Mouse (Mus musculus) spleen, embryonic (tissue): Measurements from ENCODE around the gene Fam185a.

Source experiments
- CTCF ChIA-PET: fragments of 350-600 bp; sonication (Branson Sonifier 250); formaldehyde crosslinking; loops from one replicate; lab custom pipeline; 2022; lab: Charles Lee

The Fam185a gene

GRCm38 (mm10) chr5:21492213-21492612 lies 67.5 kb downstream of the Fam185a start:
- CTCF ChIA-PET: no interaction called here

GRCm38 (mm10) chr5:21493294-21493999 lies 68.7 kb downstream of the Fam185a start:
- CTCF ChIA-PET: no interaction called here

- CTCF ChIA-PET: no interaction called here
These were observed 70.0 kb downstream of the Fam185a start for GRCm38 (mm10) chr5:21494781-21495180.

DNA sequence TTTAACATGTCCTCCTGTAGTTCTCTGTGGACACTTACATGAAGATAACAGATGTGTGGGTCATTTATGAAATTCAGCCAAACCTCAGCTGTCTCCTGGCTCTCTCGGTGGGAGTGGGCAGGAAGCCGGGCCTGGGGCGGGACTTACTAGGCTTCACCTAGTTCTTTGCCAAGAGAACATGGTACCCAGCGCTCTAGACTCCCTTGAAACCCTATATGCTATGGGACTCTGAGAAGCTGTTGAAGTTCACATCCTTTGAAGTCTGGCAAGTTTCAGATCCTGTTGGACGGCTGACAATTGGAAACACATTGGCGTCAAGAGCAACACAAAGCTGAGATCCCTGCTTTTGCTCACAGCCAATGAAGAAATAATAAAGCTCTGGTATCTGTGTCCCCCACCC lies 71.6 kb downstream of the Fam185a start:
- CTCF ChIA-PET: interaction anchor here (0.7 kb wide), 1 partner anchor 91 kb away, joined by 4 read pairs; no protein-coding TSS in a partner anchor

DNA sequence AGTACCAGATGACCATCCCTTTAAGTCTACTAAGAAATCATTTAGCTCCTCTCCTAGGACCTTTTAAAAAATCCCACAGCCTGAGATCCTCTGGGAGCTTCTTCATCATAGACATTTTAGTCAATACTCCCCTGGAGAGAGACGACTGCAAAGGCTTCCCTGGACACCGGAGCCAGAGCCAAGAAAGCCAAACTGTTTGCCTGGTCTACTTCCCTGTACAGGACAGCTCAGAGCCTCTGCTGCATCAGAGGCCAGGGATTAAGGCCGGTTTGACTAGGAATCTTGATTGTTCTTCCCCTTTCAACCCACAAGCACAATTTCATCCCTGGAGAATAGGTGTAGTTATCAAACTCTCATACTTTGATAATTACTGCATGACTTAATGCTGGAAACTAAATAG lies 72.1 kb downstream of the Fam185a start:
- CTCF ChIA-PET: no interaction called here

GRCm38 (mm10) chr5:21498490-21498889 lies 73.7 kb downstream of the Fam185a start:
- CTCF ChIA-PET: no interaction called here

GRCm38 (mm10) chr5:21498925-21499324 lies 74.2 kb downstream of the Fam185a start:
- CTCF ChIA-PET: no interaction called here

DNA sequence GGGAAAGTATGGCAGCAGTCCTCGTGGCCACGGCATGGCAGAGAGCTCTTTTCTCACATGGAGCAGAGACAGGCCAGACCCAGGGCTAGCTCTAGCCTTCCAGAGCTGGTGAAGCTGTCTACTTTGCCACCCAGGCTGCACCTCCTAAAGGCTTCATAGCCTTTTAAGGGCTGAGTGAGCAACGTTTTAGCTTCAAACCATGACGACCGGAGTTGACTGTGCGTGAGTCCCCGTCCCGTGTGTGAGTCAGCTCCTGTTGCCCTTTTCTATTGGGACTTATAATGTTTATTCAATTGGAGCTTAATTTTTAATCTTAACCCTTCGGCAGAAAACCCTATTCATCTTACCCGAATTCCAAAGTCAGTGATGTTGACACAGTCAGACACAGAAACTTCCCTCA lies 75.4 kb downstream of the Fam185a start:
- CTCF ChIA-PET: interaction anchor here (0.7 kb wide), 1 partner anchor 1448 kb away, joined by 3 read pairs; no protein-coding TSS in a partner anchor

- CTCF ChIA-PET: no interaction called here
These were observed 76.2 kb downstream of the Fam185a start for GRCm38 (mm10) chr5:21500941-21501340.

DNA sequence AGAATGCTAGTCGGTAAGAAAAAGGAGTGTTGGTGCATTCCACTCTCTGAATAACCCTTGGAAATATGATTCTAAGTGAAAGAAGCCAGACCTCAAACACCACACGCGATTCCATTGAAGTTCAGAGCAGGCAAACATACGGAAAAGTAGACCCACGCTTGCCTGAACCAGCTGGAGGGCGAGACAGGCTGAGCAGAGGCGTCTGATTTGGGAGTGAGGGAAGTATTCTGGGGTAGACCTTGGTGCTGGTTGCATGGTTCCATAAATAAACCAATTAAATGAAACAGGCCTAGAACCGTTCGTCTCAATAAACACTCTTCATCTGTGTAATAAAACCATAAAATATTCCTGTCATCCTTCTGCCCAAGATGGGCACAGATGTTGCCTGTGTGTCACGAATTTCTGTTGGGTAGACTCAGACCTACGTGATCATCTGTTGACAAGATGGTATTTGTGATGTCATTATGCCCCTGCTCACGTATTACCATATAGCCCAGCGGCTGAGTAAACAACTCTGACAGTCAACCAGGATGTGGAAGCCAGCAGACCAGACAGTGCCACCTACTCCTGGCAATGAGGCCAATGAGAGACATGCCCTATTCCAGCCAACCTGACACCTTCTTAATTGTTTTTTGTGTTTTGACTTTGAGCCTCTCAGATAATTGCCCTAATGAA lies 78.3 kb downstream of the Fam185a start:
- CTCF ChIA-PET: no interaction called here

DNA sequence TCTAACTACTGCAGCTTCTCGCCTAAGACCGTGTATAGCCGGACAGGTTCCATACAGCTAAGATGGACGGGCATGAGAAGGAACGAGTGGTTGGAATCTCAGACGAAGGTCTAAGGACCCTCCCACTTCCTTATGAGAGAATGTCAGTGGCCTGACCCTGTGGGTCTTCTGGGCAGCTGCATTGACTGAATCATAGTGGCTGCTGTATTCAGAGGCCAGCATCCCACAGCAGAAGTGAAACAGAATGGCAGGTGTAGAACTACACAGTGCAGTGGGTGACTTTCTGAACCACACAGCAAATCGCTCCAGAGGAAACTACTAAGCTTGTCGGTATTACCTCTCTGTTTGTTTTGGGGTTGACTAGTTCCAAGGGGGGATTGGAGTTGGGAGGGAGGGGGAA lies 80.4 kb downstream of the Fam185a start:
- CTCF ChIA-PET: interaction anchor here (0.5 kb wide), 1 partner anchor 57 kb away, joined by 4 read pairs; no protein-coding TSS in a partner anchor

DNA sequence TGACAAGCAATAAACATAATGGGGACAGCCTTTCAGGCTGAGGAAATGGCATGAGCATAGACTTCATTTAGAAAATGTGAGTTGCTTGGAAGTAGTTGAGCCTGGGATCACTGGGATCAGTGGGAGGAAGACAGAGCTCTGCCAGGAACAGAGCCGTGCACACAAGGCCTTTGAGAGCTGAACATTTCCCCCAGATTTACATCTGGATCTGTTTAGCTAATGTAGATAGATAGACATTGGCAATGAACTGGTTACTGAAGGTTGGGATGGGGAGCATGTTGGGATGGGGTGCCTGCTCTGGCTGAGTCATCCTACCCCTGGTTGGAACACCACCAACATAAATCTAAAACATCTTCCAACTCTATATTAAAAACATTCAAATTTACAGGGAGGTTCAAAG lies 82.1 kb downstream of the Fam185a start:
- CTCF ChIA-PET: interaction anchor here (0.5 kb wide), 1 partner anchor 57 kb away, joined by 5 read pairs; no protein-coding TSS in a partner anchor

DNA sequence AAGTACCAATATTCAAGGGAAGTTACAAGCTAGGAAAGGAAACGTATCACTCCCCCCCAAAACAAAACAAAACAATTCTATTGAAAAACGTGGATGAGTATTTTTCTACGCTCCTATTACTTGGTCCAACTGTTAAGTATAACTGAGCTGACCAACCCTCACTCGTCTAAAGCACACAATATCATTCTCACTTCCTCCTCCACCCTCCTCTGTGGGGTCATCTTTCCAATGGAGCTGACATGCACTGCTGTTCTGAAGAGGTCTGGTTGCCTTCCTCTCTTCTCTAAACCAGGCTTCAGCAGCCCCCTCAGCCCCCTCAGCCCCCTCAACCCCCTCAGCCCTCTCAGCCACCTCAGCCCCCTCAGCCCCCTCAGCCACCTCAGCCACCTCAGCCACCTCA lies 85.0 kb downstream of the Fam185a start:
- CTCF ChIA-PET: no interaction called here

GRCm38 (mm10) chr5:21513363-21513762 lies 88.6 kb downstream of the Fam185a start:
- CTCF ChIA-PET: no interaction called here

GRCm38 (mm10) chr5:21517562-21517961 lies 92.8 kb downstream of the Fam185a start:
- CTCF ChIA-PET: no interaction called here

- CTCF ChIA-PET: no interaction called here
These were observed 93.4 kb downstream of the Fam185a start for GRCm38 (mm10) chr5:21518207-21518606.

DNA sequence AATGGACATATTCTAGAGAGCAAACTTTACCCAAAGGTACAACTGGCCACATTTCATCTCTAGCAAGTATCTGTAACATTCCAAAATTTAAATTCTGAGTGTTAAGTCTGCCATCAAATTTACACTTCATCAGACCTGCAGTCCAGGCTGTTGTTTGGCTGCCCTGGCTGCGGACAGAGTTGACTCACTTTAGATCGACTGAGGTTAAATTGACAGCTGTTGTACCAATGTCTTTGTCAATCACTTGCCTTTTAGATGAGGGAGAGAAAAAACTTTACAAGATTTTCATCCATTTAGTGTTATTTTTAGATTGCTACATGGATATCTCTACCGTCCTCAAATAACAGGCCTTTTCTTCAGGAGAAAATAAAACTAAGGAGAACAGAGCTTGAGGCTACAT lies 94.4 kb downstream of the Fam185a start:
- CTCF ChIA-PET: no interaction called here

DNA sequence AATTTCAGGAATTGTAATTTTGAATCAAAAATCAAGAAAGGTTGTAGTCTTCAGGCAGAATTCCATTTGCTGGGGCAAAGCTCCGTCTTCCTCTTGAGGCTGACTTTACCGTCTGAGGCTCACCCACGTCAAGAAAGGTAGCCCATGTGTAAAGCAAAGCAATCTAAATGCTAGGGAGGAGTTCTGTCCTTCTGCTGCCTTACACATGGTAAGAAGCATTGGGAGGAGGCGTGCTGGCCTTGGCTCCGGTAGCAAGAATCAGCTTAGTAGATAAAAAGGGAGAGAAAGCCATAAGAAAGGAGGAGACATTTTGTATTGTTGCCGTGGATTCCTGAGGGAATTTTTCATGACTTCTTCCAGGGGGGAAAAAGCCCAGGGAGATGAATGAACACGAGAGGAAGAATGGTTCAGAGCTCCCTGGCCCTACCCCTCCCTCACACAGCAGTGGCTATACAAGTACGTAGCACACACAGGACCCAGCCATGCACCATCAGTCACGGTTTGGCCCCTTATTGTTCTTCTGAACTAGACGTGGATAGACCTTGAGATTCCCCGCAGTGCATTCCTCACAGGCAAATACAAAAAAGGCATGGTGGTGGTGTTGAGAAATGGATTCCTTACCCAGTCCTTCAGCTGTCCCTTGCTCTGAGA lies 102.2 kb downstream of the Fam185a start:
- CTCF ChIA-PET: no interaction called here

DNA sequence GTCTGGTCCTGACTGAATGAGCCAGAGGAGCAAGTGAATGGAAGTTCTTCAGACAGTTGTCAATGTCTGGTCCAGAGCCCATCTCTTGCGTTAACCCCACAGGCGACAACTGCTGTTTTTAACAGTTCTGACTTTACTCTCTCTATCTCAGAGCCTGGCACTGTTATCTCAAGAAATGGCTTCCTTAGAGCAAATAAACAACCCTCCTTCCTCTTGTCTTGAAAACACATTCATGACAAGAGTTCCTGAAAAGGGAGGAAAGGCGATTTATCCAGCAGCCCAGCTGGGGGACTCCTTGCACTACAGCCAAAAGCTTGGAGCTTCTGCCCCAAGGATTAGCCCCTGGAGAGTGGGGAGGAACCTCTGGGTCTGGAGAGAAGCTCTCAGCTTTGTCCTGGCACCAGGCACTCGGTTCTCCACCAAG lies 102.7 kb downstream of the Fam185a start:
- CTCF ChIA-PET: no interaction called here

GRCm38 (mm10) chr5:21528068-21528842 lies 103.5 kb downstream of the Fam185a start:
- CTCF ChIA-PET: no interaction called here

GRCm38 (mm10) chr5:21529110-21529720 lies 104.5 kb downstream of the Fam185a start:
- CTCF ChIA-PET: no interaction called here
